Mouse (Mus musculus): Measurements from ENCODE around the gene Nsmce1. TPM values are rescaled to one million over a fixed set of nuclear protein-coding genes. Genes with fewer than 3 reads are reported as not detected.

Nsmce1 gene
- total and polyA plus RNA-seq, 2 experiments from 2014 or later, result 23.1 to 77.8 TPM

DNA sequence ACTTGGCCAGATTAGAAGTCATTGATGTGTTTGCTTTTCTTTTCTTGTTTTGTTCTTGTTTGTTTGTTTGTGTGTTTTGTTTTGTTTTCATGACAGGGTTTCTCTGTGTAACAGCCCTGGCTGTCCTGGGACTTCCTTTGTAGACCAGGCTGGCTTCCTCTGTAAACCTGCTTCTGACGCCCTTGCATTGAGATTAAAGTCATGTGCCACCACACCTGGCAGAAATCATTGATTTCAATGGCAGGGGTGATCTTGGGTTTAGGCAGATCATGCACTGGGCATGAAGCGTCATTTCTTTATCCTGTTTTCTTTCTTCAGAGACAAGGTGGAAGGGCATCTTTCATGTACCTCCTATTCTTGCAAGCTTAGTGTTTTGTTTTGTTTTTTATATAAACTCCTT lies 15.9 kb upstream of the Nsmce1 start:
- TF ChIP-seq CTCF (IDR thresholded peaks at IDR 0.05), result no peak
- H3K36me3 ChIP-seq (ENCODE audit: insufficient read depth, low read length), result no peaks in the 10 kb centered on the region
- 89% methylated on average over 2 of the region's 2 CpGs for WGBS

DNA sequence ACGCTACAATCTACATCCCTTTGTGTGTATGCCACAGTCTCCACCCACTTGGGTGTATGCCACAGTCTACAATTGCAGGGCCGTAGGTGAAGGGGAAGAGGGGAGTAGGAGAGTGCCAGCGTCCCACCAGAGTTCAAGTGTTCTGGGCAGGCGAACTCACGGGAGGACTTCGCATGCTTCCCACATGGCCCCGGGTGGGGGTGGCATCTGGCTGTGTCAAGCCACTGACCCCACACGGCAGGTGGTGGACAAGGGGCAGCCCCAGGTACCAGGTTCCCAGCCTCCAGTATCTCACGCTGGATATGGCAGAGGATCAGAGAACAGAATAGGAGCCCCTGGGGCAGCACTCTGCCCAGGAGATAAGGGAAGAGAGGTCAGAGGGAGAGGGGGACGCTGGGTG lies 14.2 kb upstream of the Nsmce1 start:
- H3K4me3 ChIP-seq (ENCODE audit: low read depth, low read length), result no peak overlapping the region
- no peak overlapping the region for H3K4me2 ChIP-seq (ENCODE audit: low read depth, low read length, poor library complexity, severe bottlenecking)
- no peaks in the 10 kb centered on the region for H3K9me3 ChIP-seq (ENCODE audit: low read length)
- DNase-seq (ENCODE audit: low spot score), result no peak
- H3K36me3 ChIP-seq (ENCODE audit: insufficient read depth, low read length), result no peaks in the 10 kb centered on the region
- H3K9ac ChIP-seq (replicated peaks; ENCODE audit: low read length, poor library complexity, severe bottlenecking), result no peak overlapping the region
- no peak for ATAC-seq (ENCODE audit: low FRiP score)
- H3K27ac ChIP-seq (ENCODE audit: low read depth, low read length), result no peak overlapping the region
- no peak for TF ChIP-seq CTCF (IDR thresholded peaks at IDR 0.05)
- H3K4me1 ChIP-seq (ENCODE audit: insufficient read depth, low read length), result no peaks in the 10 kb centered on the region
- H3K27me3 ChIP-seq (ENCODE audit: insufficient read depth, low read length), result no peaks in the 10 kb centered on the region
- WGBS, result 84% methylated on average over 10 of the region's 10 CpGs

More for the DNA sequence above, 15.9 kb upstream of the Nsmce1 start:
- no peak overlapping the region for H3K27ac ChIP-seq (ENCODE audit: low read depth, low read length)
- ATAC-seq (ENCODE audit: low FRiP score) (no peak), DNase-seq (ENCODE audit: low spot score) (no peak)
- H3K4me3 ChIP-seq (ENCODE audit: low read depth, low read length), result no peak overlapping the region
- H3K9me3 ChIP-seq (ENCODE audit: low read length), result no peaks in the 10 kb centered on the region
- no peaks in the 10 kb centered on the region for H3K27me3 ChIP-seq (ENCODE audit: insufficient read depth, low read length)
- H3K4me1 ChIP-seq (ENCODE audit: insufficient read depth, low read length), result no peaks in the 10 kb centered on the region
- no peak overlapping the region for H3K9ac ChIP-seq (replicated peaks; ENCODE audit: low read length, poor library complexity, severe bottlenecking)
- H3K4me2 ChIP-seq (ENCODE audit: low read depth, low read length, poor library complexity, severe bottlenecking), result no peak overlapping the region

DNA sequence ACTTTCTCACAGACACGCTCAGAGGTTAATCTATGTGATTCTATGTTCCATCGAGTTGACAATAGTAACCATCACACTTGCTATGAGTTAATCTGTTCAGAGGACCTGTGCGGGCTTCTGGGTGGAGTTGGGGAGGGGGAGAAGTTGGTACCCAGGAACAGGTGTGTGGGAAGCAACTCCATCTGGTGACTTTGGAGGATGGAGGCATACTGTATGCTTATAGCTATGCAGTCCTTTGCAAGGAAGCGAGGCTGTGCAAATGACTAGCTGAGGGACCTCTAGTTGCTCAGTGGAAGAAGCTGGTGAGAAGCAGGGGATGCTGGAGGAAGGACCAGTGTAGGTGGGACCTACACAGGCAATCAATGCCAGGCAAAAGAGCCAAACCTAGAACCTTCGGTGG lies 13.2 kb upstream of the Nsmce1 start:
- Histone ChIP-seq H3K9me3 (ENCODE audit: low read length) (no peaks in the 10 kb centered on the region), H3K9ac (replicated peaks; ENCODE audit: low read length, poor library complexity, severe bottlenecking) (no peak overlapping the region), H3K36me3 (ENCODE audit: insufficient read depth, low read length) (no peaks in the 10 kb centered on the region), H3K4me1 (ENCODE audit: insufficient read depth, low read length) (no peaks in the 10 kb centered on the region), H3K4me2 (ENCODE audit: low read depth, low read length, poor library complexity, severe bottlenecking) (no peak overlapping the region), H3K27me3 (ENCODE audit: insufficient read depth, low read length) (no peaks in the 10 kb centered on the region), H3K27ac (ENCODE audit: low read depth, low read length) (no peak overlapping the region), H3K4me3 (ENCODE audit: low read depth, low read length) (no peak overlapping the region)
- no peak for ATAC-seq (ENCODE audit: low FRiP score)
- WGBS, result 90% methylated on average over 5 of the region's 5 CpGs
- no peak for TF ChIP-seq CTCF (IDR thresholded peaks at IDR 0.05)
- no peak for DNase-seq (ENCODE audit: low spot score)

DNA sequence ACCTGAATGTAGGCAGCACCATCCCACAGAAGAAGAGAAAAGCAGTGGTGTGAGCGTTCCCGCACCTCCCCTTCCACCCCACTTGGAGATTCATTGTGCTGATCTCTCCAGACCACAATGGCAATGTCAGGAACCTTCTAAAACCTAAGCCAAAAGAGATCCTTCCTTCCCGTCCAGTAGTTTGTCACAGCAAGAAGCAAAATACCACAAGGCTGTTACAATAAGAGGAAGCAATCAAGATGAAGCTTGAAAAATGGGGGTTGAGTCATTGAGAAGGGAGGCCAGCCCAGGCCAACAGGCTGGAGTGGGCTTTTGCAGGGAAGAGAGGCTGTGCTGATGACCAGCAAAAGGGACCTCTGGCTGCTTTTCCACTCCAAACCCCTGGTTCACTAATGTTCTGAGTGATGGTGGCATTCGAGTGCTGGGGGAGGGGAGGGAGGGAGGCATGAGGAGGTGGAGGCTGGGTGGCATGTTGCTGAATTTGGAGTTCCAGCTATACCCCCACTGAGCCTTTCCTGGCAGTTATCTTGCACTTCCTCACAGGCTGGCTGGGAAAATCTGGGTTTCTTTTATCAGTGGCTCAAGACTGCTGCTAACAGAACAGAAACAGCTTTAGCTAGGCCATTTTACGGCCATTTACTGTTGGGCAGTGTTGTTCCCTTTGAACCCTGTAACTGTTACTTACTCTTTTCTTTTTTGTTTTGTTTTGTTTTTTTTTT lies 12.1 kb upstream of the Nsmce1 start:
- no peak for TF ChIP-seq CTCF (IDR thresholded peaks at IDR 0.05)

DNA sequence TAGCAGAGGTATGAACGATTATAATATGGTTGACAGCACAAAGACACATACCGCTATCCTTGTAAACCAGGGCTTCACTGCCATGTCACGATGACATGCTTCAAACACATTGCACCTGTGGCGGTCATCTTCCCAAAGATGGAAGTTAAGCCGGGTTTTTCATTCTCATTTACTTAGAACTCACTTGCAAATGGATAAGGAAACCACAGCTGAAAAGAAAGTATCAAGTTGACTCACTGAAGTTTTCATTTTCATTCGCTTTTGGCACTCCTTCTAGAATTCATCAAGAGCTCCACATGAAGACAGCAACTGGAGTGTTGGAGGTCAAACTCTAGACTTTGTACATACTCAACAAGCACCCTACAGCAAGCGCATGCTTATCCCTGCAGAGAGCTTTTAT lies 9.5 kb upstream of the Nsmce1 start:
- Histone ChIP-seq H3K36me3 (ENCODE audit: insufficient read depth, low read length) (no peaks in the 10 kb centered on the region), H3K27me3 (ENCODE audit: insufficient read depth, low read length) (no peaks in the 10 kb centered on the region), H3K9ac (replicated peaks; ENCODE audit: low read length, poor library complexity, severe bottlenecking) (no peak overlapping the region), H3K4me3 (ENCODE audit: low read depth, low read length) (no peak overlapping the region), H3K4me1 (ENCODE audit: insufficient read depth, low read length) (no peaks in the 10 kb centered on the region), H3K9me3 (ENCODE audit: low read length) (no peaks in the 10 kb centered on the region), H3K4me2 (ENCODE audit: low read depth, low read length, poor library complexity, severe bottlenecking) (no peak overlapping the region), H3K27ac (ENCODE audit: low read depth, low read length) (no peak overlapping the region)
- ATAC-seq (ENCODE audit: low FRiP score) (no peak), DNase-seq (ENCODE audit: low spot score) (no peak)
- WGBS, result 95% methylated on average over 7 of the region's 7 CpGs
- no peak for TF ChIP-seq CTCF (IDR thresholded peaks at IDR 0.05)

More for the DNA sequence above, 12.1 kb upstream of the Nsmce1 start:
- no peaks in the 10 kb centered on the region for H3K4me1 ChIP-seq (ENCODE audit: insufficient read depth, low read length)
- no peaks in the 10 kb centered on the region for H3K9me3 ChIP-seq (ENCODE audit: low read length)
- no peak overlapping the region for H3K9ac ChIP-seq (replicated peaks; ENCODE audit: low read length, poor library complexity, severe bottlenecking)
- no peaks in the 10 kb centered on the region for H3K36me3 ChIP-seq (ENCODE audit: insufficient read depth, low read length)
- ATAC-seq (ENCODE audit: low FRiP score) (no peak), DNase-seq (ENCODE audit: low spot score) (no peak)
- no peak overlapping the region for H3K4me2 ChIP-seq (ENCODE audit: low read depth, low read length, poor library complexity, severe bottlenecking)
- no peaks in the 10 kb centered on the region for H3K27me3 ChIP-seq (ENCODE audit: insufficient read depth, low read length)
- WGBS, result 81% methylated on average over 5 of the region's 5 CpGs
- H3K27ac ChIP-seq (ENCODE audit: low read depth, low read length), result no peak overlapping the region
- H3K4me3 ChIP-seq (ENCODE audit: low read depth, low read length), result no peak overlapping the region

DNA sequence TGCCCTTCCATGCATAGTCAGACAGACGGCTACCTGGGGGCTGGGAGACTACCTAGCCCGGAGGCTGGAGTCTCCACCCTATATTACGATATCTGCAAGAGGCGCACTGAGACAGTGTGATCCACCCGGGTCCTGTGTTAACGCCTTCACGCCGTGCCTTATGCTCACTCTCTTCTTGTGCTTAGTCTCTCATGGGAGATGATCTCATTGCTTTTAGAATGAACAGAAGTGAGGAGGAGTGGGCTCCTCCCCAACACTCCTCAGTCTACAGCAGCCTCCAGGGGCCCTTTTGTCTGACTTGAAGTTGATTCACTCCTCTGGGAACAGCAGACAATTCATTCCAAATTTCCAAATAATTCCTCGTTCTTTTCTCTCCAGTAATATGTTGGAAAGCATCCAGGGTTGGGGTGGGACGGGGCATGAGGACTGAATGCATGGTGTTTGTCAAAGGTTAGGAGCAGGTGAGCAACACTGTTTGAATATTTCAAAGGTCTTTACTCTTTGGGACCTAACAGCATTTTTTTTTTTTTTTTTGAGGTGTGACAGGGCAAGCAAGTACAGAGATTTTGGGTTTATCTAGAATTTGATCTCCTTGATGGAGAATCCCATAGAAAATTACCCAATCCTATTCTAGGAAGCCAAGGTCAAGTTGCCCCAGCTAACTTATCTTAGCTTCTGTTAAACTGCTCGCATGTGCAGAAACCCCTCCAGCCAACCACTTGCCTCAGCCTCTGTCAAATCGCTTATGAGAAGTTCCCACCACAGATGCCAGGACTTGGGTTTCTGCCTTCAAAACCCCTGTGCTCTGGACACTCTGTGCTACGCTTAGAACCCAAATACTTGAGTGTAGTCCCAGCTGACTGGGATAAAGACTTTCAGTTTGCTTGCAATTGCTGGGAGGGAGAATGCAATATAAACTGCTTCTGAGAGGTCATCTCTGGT lies 8.8 kb upstream of the Nsmce1 start:
- no peaks in the 10 kb centered on the region for H3K9me3 ChIP-seq (ENCODE audit: low read length)
- ATAC-seq (ENCODE audit: low FRiP score) (no peak), DNase-seq (ENCODE audit: low spot score) (peak; percentile 17)
- 81% methylated on average over 13 of the region's 13 CpGs for WGBS
- H3K4me1 ChIP-seq (ENCODE audit: insufficient read depth, low read length), result no peaks in the 10 kb centered on the region
- H3K36me3 ChIP-seq (ENCODE audit: insufficient read depth, low read length), result no peaks in the 10 kb centered on the region
- no peaks in the 10 kb centered on the region for H3K27me3 ChIP-seq (ENCODE audit: insufficient read depth, low read length)
- no peak for TF ChIP-seq CTCF (IDR thresholded peaks at IDR 0.05)
- no peak overlapping the region for H3K4me2 ChIP-seq (ENCODE audit: low read depth, low read length, poor library complexity, severe bottlenecking)
- no peak overlapping the region for H3K27ac ChIP-seq (ENCODE audit: low read depth, low read length)
- no peak overlapping the region for H3K4me3 ChIP-seq (ENCODE audit: low read depth, low read length)
- no peak overlapping the region for H3K9ac ChIP-seq (replicated peaks; ENCODE audit: low read length, poor library complexity, severe bottlenecking)

Measured in midbrain, postnatal 0 days (tissue).